Mouse (Mus musculus): ENCODE results near the gene Ugt1a7c. TPM values are rescaled to one million over a fixed set of nuclear protein-coding genes. Genes with fewer than 3 reads are reported as not detected.
"Not testable (repeated sequence)": the region's sequence is repeated elsewhere in the genome, so short reads cannot be mapped to it uniquely, and the experiment has no call there.

The Ugt1a7c gene
- polyA plus RNA-seq, 1 experiment from 2014 or later, result 1.5 TPM

- Histone ChIP-seq H3K27me3 (no peaks in the 10 kb centered on the region), H3K4me3 (no peak overlapping the region), H3K27ac (replicated peaks) (no peak overlapping the region), H3K9me3 (peaks cover 38% of the 10 kb centered on the region), H3K4me2 (no peak overlapping the region), H3K4me1 (replicated peaks) (no peaks in the 10 kb centered on the region), H3K36me3 (no peaks in the 10 kb centered on the region), H3K9ac (no peak overlapping the region)
- 21% methylated on average over 1 of the region's 1 CpGs for WGBS
- ATAC-seq (ENCODE audit: low FRiP score, low read depth), result no peak
These were observed 124.2 kb downstream of the Ugt1a7c start for GRCm38 (mm10) chr1:88219054-88219453.

GRCm38 (mm10) chr1:88220336-88220735, 125.5 kb downstream of the Ugt1a7c start:
- Histone ChIP-seq H3K9me3 (peaks cover 28% of the 10 kb centered on the region), H3K9ac (no peak overlapping the region), H3K27ac (replicated peaks) (no peak overlapping the region), H3K4me1 (replicated peaks) (no peaks in the 10 kb centered on the region), H3K4me2 (no peak overlapping the region), H3K4me3 (no peak overlapping the region), H3K27me3 (no peaks in the 10 kb centered on the region), H3K36me3 (no peaks in the 10 kb centered on the region)
- ATAC-seq (ENCODE audit: low FRiP score, low read depth), result no peak

- Histone ChIP-seq H3K27me3 (no peaks in the 10 kb centered on the region), H3K4me1 (replicated peaks) (no peaks in the 10 kb centered on the region), H3K36me3 (no peaks in the 10 kb centered on the region), H3K4me3 (no peak overlapping the region), H3K9me3 (peaks cover 30% of the 10 kb centered on the region), H3K9ac (no peak overlapping the region), H3K4me2 (no peak overlapping the region), H3K27ac (replicated peaks) (no peak overlapping the region)
- 56% methylated on average over 2 of the region's 2 CpGs for WGBS
- no peak for ATAC-seq (ENCODE audit: low FRiP score, low read depth)
These were observed 127.4 kb downstream of the Ugt1a7c start for GRCm38 (mm10) chr1:88222216-88222615.

- H3K27ac ChIP-seq (replicated peaks); H3K9ac ChIP-seq; ATAC-seq (ENCODE audit: low FRiP score, low read depth): not testable (repeated sequence)
These were observed 128.2 kb downstream of the Ugt1a7c start for GRCm38 (mm10) chr1:88223011-88223515.

GRCm38 (mm10) chr1:88223591-88223990, 128.7 kb downstream of the Ugt1a7c start:
- H3K4me1 ChIP-seq (replicated peaks), result no peaks in the 10 kb centered on the region
- no peaks in the 10 kb centered on the region for H3K36me3 ChIP-seq
- H3K9me3 ChIP-seq, result peaks cover 39% of the 10 kb centered on the region
- no peaks in the 10 kb centered on the region for H3K27me3 ChIP-seq
- H3K9ac ChIP-seq, result no peak overlapping the region
- no peak overlapping the region for H3K4me2 ChIP-seq
- no peak for ATAC-seq (ENCODE audit: low FRiP score, low read depth)
- no peak overlapping the region for H3K27ac ChIP-seq (replicated peaks)
- WGBS, result 60% methylated on average over 1 of the region's 1 CpGs
- H3K4me3 ChIP-seq, result no peak overlapping the region

More at GRCm38 (mm10) chr1:88223011-88223515, 128.2 kb downstream of the Ugt1a7c start:
- not testable (repeated sequence) for H3K36me3 ChIP-seq; H3K27me3 ChIP-seq; H3K4me1 ChIP-seq (replicated peaks); H3K4me3 ChIP-seq; H3K4me2 ChIP-seq
- H3K9me3 ChIP-seq, result peaks cover 33% of the 10 kb centered on the region

- WGBS, result 74% methylated on average over 2 of the region's 2 CpGs
These were observed 129.3 kb downstream of the Ugt1a7c start for GRCm38 (mm10) chr1:88224029-88224776.

GRCm38 (mm10) chr1:88225301-88225700, 130.4 kb downstream of the Ugt1a7c start:
- WGBS, result 39% methylated on average over 2 of the region's 2 CpGs
- not testable (repeated sequence) for H3K4me3 ChIP-seq; H3K27me3 ChIP-seq; H3K9ac ChIP-seq; H3K27ac ChIP-seq (replicated peaks); H3K36me3 ChIP-seq; H3K4me2 ChIP-seq; ATAC-seq (ENCODE audit: low FRiP score, low read depth); H3K4me1 ChIP-seq (replicated peaks)
- H3K9me3 ChIP-seq, result peaks cover 56% of the 10 kb centered on the region

More at GRCm38 (mm10) chr1:88224029-88224776, 129.3 kb downstream of the Ugt1a7c start:
- H3K4me2 ChIP-seq, result no peak overlapping the region
- no peaks in the 10 kb centered on the region for H3K4me1 ChIP-seq (replicated peaks)
- H3K27ac ChIP-seq (replicated peaks), result no peak overlapping the region
- H3K27me3 ChIP-seq, result no peaks in the 10 kb centered on the region
- no peaks in the 10 kb centered on the region for H3K36me3 ChIP-seq
- H3K9ac ChIP-seq, result no peak overlapping the region
- ATAC-seq (ENCODE audit: low FRiP score, low read depth), result no peak
- H3K4me3 ChIP-seq, result no peak overlapping the region
- H3K9me3 ChIP-seq, result peaks cover 45% of the 10 kb centered on the region

- no peaks in the 10 kb centered on the region for H3K27me3 ChIP-seq
- no peak overlapping the region for H3K4me2 ChIP-seq
- no peaks in the 10 kb centered on the region for H3K4me1 ChIP-seq (replicated peaks)
- H3K36me3 ChIP-seq, result no peaks in the 10 kb centered on the region
- no peak overlapping the region for H3K27ac ChIP-seq (replicated peaks)
- no peak for ATAC-seq (ENCODE audit: low FRiP score, low read depth)
- peaks cover 60% of the 10 kb centered on the region for H3K9me3 ChIP-seq
- H3K9ac ChIP-seq, result no peak overlapping the region
- no peak overlapping the region for H3K4me3 ChIP-seq
These were observed 130.9 kb downstream of the Ugt1a7c start for GRCm38 (mm10) chr1:88225741-88226140.

GRCm38 (mm10) chr1:88226670-88227379, 132.0 kb downstream of the Ugt1a7c start, which contains the start of gene Mroh2a:
Mroh2a (plus strand) TSS chr1:88226986.
- ATAC-seq (ENCODE audit: low FRiP score, low read depth), result no peak
- 54% methylated on average over 5 of the region's 5 CpGs for WGBS

GRCm38 (mm10) chr1:88227482-88227881, 132.6 kb downstream of the Ugt1a7c start:
- 60% methylated on average over 2 of the region's 2 CpGs for WGBS
- Histone ChIP-seq H3K27ac (replicated peaks) (no peak overlapping the region), H3K9ac (no peak overlapping the region), H3K4me1 (replicated peaks) (no peaks in the 10 kb centered on the region), H3K4me3 (no peak overlapping the region), H3K27me3 (no peaks in the 10 kb centered on the region), H3K36me3 (no peaks in the 10 kb centered on the region), H3K4me2 (no peak overlapping the region), H3K9me3 (peaks cover 73% of the 10 kb centered on the region)
- no peak for ATAC-seq (ENCODE audit: low FRiP score, low read depth)

More at GRCm38 (mm10) chr1:88226670-88227379, 132.0 kb downstream of the Ugt1a7c start, which contains the start of gene Mroh2a:
- H3K4me3 ChIP-seq, result no peak within 1 kb of the TSS
- H3K9me3 ChIP-seq, result peaks cover 71% of the 10 kb centered on the region
- H3K4me1 ChIP-seq (replicated peaks), result no peaks in the 10 kb centered on the region
- H3K27ac ChIP-seq (replicated peaks), result no peak within 1 kb of the TSS
- no peak within 1 kb of the TSS for H3K9ac ChIP-seq
- H3K4me2 ChIP-seq, result no peak within 1 kb of the TSS
- no peaks in the 10 kb centered on the region for H3K27me3 ChIP-seq
- H3K36me3 ChIP-seq, result no peaks in the 10 kb centered on the region

GRCm38 (mm10) chr1:88228121-88228520, 133.3 kb downstream of the Ugt1a7c start:
- 72% methylated on average over 7 of the region's 7 CpGs for WGBS
- Histone ChIP-seq H3K27me3 (no peaks in the 10 kb centered on the region), H3K9ac (no peak overlapping the region)

GRCm38 (mm10) chr1:88229566-88229965, 134.7 kb downstream of the Ugt1a7c start:
- Histone ChIP-seq H3K9ac (no peak overlapping the region), H3K27me3 (no peaks in the 10 kb centered on the region), H3K9me3 (peaks cover 93% of the 10 kb centered on the region), H3K27ac (replicated peaks) (no peak overlapping the region), H3K36me3 (no peaks in the 10 kb centered on the region), H3K4me2 (no peak overlapping the region), H3K4me1 (replicated peaks) (no peaks in the 10 kb centered on the region), H3K4me3 (no peak overlapping the region)
- WGBS, result 83% methylated on average over 3 of the region's 3 CpGs
- no peak for ATAC-seq (ENCODE audit: low FRiP score, low read depth)

More at GRCm38 (mm10) chr1:88228121-88228520, 133.3 kb downstream of the Ugt1a7c start:
- Histone ChIP-seq H3K4me3 (no peak overlapping the region), H3K4me1 (replicated peaks) (no peaks in the 10 kb centered on the region), H3K36me3 (no peaks in the 10 kb centered on the region), H3K9me3 (peaks cover 79% of the 10 kb centered on the region), H3K4me2 (no peak overlapping the region), H3K27ac (replicated peaks) (no peak overlapping the region)
- ATAC-seq (ENCODE audit: low FRiP score, low read depth), result no peak
